In the genomic region with DNA sequence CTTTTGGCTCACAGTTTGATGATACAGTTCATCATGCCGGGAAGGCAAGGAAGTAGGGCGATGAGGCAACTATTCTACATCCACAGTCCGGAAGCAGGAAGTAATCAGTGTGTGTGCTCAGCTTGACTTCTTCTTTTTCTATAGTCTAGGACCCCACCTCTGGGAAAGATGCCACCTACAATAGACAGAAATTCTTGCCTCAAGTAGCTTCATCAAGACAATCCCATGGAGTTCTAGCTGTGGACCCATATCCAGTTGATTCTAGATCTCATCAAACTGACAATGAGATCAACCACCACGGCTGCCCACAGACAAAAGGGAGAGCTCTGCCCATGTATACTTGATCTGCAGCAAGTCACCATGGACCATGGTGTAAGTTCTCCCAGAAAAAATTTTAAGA, we compare ENCODE assay signal across 21 mouse cellular contexts. TPM values are rescaled to one million over a fixed set of nuclear protein-coding genes. Genes with fewer than 3 reads are reported as not detected.
"Had no signal": no experiment of that assay in that cellular context is flagged by ENCODE, and none has a peak within 500 bp of the region (broad histone marks: within the 10 kb centered on the region; RNA-seq: fewer than 3 reads in every experiment).

No protein-coding gene starts in this region.

- H3K9ac ChIP-seq: lung, embryonic 14.5 days; midbrain, embryonic 13.5 days; midbrain, embryonic 15.5 days; neural tube, embryonic 12.5 days had no signal

- H3K36me3 ChIP-seq: midbrain, embryonic 13.5 days; midbrain, embryonic 15.5 days; neural tube, embryonic 12.5 days had no signal

- H3K4me1 ChIP-seq: midbrain, embryonic 13.5 days; midbrain, embryonic 15.5 days had no signal

- DNase-seq: lung, adult 18-20 months; lung, embryonic 14.5 days; lung, postnatal 10 days; lung, postnatal 4 days; right cerebral cortex, postnatal 14 days; thymus, adult 18-20 months; thymus, postnatal 14 days; thymus, postnatal 36 days had no signal

- H3K4me2 ChIP-seq: lung, embryonic 14.5 days; midbrain, embryonic 11.5 days; midbrain, embryonic 13.5 days; midbrain, embryonic 15.5 days; neural tube, embryonic 12.5 days had no signal

- ATAC-seq: midbrain, embryonic 13.5 days; midbrain, embryonic 15.5 days had no signal

- H3K9me3 ChIP-seq: midbrain, embryonic 13.5 days; midbrain, embryonic 15.5 days; neural tube, embryonic 12.5 days had no signal

- H3K27ac ChIP-seq: midbrain, embryonic 13.5 days; midbrain, embryonic 15.5 days; neural tube, embryonic 12.5 days had no signal

- H3K27me3 ChIP-seq: midbrain, embryonic 13.5 days; midbrain, embryonic 15.5 days; neural tube, embryonic 12.5 days had no signal

- H3K4me3 ChIP-seq: midbrain, embryonic 13.5 days; midbrain, embryonic 15.5 days; neural tube, embryonic 12.5 days had no signal

RNA-seq across cellular contexts. Expression of gene Pabpc6, which starts 32.5 kb away (rescaled TPM):
- total RNA-seq: megakaryocyte, adult 5-6 weeks; midbrain, postnatal 0 days; neutrophil, adult 5-6 weeks had no signal
- polyA plus RNA-seq: liver, embryonic 16.5 days; lung, embryonic 14.5 days; lung, embryonic 16.5 days; midbrain, embryonic 11.5 days; midbrain, embryonic 13.5 days; midbrain, embryonic 15.5 days; midbrain, postnatal 0 days; neural tube, embryonic 12.5 days; neural tube, embryonic 14.5 days; stomach, embryonic 14.5 days; stomach, embryonic 16.5 days; thymus, postnatal 0 days had no signal
